Mouse (Mus musculus) heart, adult 18-20 months (tissue): Measurements from ENCODE around the gene Ubtf. TPM values are rescaled to one million over a fixed set of nuclear protein-coding genes. Genes with fewer than 3 reads are reported as not detected.

Experiments used
- DNase-seq, 2 experiments: peaks; one replicate each; pipeline ENCODE4 v3.0.0; 2021 to 2022; ENCODE audit warnings: mixed read lengths in 1 of 2
- total RNA-seq, 2 experiments: library from RNA; stranded (reverse); gene quantifications; 2 replicates each; pipeline ENCODE4 v1.2.3; 2021

Ubtf gene
- total RNA-seq, 2 experiments from 2014 or later: 49.2 to 49.9 TPM

DNA sequence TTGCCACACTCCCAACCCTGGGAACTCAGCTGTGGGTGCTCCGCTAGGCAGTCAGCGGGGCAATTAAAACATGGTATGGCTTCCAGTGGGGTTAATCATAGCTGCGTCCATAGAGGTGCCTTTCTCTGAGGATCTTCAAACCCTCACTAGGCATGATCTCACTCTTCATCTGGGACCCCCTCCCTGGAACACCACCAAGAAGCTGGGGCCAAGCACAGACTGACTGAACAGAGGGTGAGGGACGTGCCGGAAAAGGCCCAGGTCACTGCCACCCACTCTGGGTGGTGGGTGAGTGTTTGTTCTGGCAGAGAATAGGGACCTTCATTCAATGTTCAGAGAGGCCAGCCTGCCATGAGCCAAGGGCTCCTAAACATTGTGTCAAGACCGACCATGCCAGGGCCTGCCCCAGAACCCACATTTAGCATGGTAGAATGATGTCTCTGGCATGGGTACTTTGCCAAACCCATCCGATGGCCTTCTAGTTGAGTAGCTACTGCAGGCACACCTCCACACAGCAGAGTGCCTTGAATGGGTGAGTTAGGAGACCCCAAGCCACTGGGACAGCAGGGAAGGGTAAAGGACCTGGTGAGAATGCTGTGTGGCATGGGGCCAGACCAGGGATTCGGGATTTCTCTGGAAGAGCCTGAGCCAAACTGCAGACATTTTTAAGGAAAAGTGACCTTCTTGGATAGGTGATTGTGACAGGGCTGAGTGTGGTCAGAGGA is 52.7 kb downstream of the Ubtf start:
- no peak for DNase-seq

DNA sequence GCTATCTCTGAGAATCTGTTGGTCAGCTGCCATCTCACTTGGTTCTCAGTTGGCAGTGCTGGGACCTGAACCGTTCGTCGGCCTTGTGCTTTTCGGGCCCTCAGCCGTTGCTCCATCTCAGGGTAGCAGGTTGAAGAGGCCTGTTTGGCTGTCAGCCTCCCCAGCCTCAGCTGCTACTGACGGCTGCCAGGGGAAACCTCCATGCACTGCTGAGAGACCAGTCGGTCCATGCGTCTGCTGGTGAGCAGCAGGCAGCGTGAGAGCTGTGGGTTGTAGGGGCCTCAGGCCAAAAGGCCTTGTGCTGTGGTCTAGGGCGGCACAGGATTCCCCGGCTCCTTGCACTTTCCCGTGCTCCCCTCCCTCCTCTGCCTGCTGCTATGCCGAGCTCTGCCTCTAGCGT is 53.7 kb downstream of the Ubtf start:
- no peak for DNase-seq

- no peak for DNase-seq
Observed at GRCm38 (mm10) chr11:102263211-102263610, 56.3 kb downstream of the Ubtf start.

GRCm38 (mm10) chr11:102258521-102258920 is 61.0 kb downstream of the Ubtf start:
- no peak for DNase-seq

- no peak for DNase-seq
Observed at GRCm38 (mm10) chr11:102258095-102258494, 61.4 kb downstream of the Ubtf start.

DNA sequence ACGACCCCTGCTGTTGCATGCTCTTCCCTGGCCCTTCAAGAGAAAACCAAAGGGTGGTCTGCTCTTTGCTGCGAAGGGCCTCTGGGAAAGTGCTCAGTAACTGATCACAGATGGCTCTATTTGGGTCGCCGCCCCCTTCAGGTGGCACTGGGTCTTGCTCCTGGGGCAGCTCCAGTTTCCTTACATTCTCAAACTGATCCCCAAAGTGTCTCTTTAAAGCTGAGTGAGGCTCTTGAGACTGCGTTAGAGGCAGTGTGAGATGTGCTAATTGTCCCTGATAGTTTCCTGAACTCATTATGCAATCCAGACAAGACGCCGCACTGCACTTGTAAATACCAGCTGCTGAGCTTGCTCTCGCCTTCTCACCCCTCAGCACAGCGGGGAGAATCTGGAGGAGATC is 62.0 kb downstream of the Ubtf start:
- DNase-seq: no peak

Other genes with a start within 250 kb of the Ubtf start
- gene Mpp2, start 231.2 kb downstream of the Ubtf start, total RNA-seq: 1 to 10 TPM; 1.5 to 3.1 TPM
- gene Ppy, start 218.4 kb downstream of the Ubtf start, total RNA-seq: not detected
- not detected for gene Pyy, start 211.9 kb downstream of the Ubtf start, total RNA-seq
- gene Nags, start 174.2 kb downstream of the Ubtf start, total RNA-seq: under 1 TPM in 1 of 2 experiments, not detected in 1; 0.13 TPM
- gene Tmem101, start 163.3 kb downstream of the Ubtf start, total RNA-seq: 10 to 100 TPM; 14.1 to 14.9 TPM
- gene Lsm12, start 134.4 kb downstream of the Ubtf start, total RNA-seq: 10 to 100 TPM; 45.5 to 50.6 TPM
- gene G6pc3, start 130.1 kb downstream of the Ubtf start, total RNA-seq: 10 to 100 TPM; 54.5 to 56.6 TPM
- gene Hdac5, start 89.6 kb downstream of the Ubtf start, total RNA-seq: 100 to 1,000 TPM; 115 to 117 TPM
- under 1 TPM; 0.22 to 0.28 TPM for gene BC030867, start 70.9 kb downstream of the Ubtf start, total RNA-seq
- 1 to 10 TPM; 1.2 TPM for gene Asb16, start 51.0 kb downstream of the Ubtf start, total RNA-seq
- gene Tmub2, start 34.8 kb downstream of the Ubtf start, total RNA-seq: 10 to 100 TPM; 24.4 to 26.7 TPM
- 10 to 100 TPM; 19.2 to 22.6 TPM for gene Atxn7l3, start 23.1 kb downstream of the Ubtf start, total RNA-seq
- gene Slc4a1, start 46.5 kb upstream of the Ubtf start, total RNA-seq: 1 to 10 TPM; 1.4 to 2.3 TPM
- gene Rundc3a, start 73.7 kb upstream of the Ubtf start, total RNA-seq: under 1 TPM in 1 of 2 experiments, not detected in 1; 0.64 TPM
- gene Slc25a39, start 88.2 kb upstream of the Ubtf start, total RNA-seq: 100 to 1,000 TPM; 187 to 194 TPM
- 10 to 100 TPM; 82.0 to 98.0 TPM for gene Grn, start 110.6 kb upstream of the Ubtf start, total RNA-seq
- gene Fam171a2, start 127.9 kb upstream of the Ubtf start, total RNA-seq: 1 to 10 TPM; 3.4 to 4.8 TPM
- 1 to 10 TPM; 4.1 to 4.4 TPM for gene Itga2b, start 150.4 kb upstream of the Ubtf start, total RNA-seq
- 10 to 100 TPM; 17.3 to 18.6 TPM for gene Gpatch8, start 236.7 kb upstream of the Ubtf start, total RNA-seq